Mouse (Mus musculus): ENCODE data around the gene Pmfbp1.

DNA sequence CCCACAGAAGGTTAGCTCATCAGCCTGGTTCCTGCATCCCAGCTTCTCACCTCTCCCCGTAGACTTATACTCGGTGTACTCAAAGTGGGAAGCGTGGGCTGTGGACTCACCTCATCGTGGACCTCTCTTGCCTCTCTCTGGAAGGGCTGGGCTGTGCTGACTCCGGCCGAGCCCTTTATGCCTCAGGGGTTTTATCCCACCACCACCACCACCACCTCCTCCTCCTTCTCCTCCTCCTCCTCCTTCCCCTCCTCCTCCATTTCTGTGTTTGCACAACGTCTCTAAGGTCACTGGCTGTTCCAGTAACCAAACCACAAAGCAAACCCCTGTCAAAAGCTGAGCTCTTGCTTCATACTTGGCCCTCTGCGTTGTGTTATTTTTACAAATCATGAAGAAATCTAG is 85.1 kb downstream of the Pmfbp1 start, which contains the start of gene Hp:
- TF ChIP-seq CTCF (IDR thresholded peaks at IDR 0.05; ENCODE audit: insufficient read depth, low read length) (no peak), POLR2A (IDR thresholded peaks at IDR 0.05; ENCODE audit: borderline replicate concordance, extremely low read depth, low read depth, low read length) (peak; percentile 80; the same call in 1 of the 2 replicates)

Measured in lung, adult 2 months (tissue).